Mouse (Mus musculus) gastrocnemius, adult 2 months (tissue): ENCODE results near the gene Rgn. TPM values are rescaled to one million over a fixed set of nuclear protein-coding genes. Genes with fewer than 3 reads are reported as not detected.

ENCODE experiments used
- DNase-seq: peaks from one replicate; pipeline ENCODE4 v3.0.0; 2022
- H3K27ac ChIP-seq: fragments of 200-600 bp; 2 replicates; pipeline ENCODE4 v1.8.1; 2022; ENCODE audit warnings: mild to moderate bottlenecking
- H3K4me3 ChIP-seq: fragments of 200-600 bp; 2 replicates; pipeline ENCODE4 v1.8.1; 2022; ENCODE audit warnings: mild to moderate bottlenecking, moderate library complexity
- CTCF ChIP-seq: fragments of 200-600 bp; IDR thresholded peaks from 2 replicates; pipeline ENCODE4 v1.8.1; 2022; ENCODE audit warnings: antibody characterized with exemption, mild to moderate bottlenecking, moderate library complexity
- intact Hi-C: fragments of 180-260 bp; cut with DNase I; formaldehyde crosslinking; loops from one replicate; pipeline ENCODE4 v1.15.1; 2025
- total RNA-seq, 2 experiments: library from RNA; stranded (reverse); gene quantifications; 2 replicates each; pipeline ENCODE4 v1.2.3; 2021

The Rgn gene
- total RNA-seq, 2 experiments from 2014 or later = not detected

DNA sequence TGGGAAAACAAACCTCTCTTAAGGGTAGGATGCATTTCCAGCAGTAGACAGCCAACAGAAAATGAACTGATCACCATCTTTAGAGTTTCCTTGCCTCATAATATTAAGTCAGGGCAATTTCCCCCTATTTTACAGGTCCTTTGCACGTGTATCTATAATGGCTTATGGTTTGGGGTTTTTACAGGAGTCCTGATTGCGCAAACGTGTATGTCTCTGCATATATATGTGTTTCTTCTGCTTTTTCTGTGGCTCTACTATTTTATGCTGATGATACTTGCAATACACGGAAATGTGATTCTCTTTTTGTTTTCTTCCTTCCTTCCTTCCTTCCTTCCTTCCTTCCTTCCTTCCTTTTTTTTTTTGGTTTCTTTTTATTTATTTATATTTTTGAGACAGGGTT is 24.3 kb downstream of the Rgn start:
- H3K27ac ChIP-seq = no peak overlapping the region
- intact Hi-C loops = no loop called here
- no peak for DNase-seq
- no peak overlapping the region for H3K4me3 ChIP-seq
- no peak for TF ChIP-seq CTCF

DNA sequence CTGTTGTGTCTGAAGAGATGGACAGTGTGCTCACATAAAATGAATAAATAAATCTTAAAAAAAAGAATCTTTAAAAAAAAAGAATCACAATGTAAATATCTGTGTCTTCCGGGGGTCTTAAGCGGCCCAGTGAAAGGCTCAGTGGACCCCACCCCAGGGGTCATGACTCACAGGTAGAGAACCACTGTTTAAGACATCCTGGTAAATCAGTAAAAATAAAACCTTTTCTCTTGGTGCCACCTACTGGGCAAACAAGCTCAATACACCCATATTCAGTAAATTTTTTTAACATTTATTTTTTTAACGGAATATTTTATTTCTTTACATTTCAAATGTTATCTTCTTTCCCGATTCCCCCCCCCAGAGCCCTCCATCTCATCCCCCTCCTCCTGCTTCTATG is 38.4 kb downstream of the Rgn start:
- no peak for DNase-seq
- peak; percentile 61 for TF ChIP-seq CTCF
- intact Hi-C loops = loop anchor here (5.0 to 10.0 kb wide), 2 partner anchors 223 to 566 kb away; partner anchors contain the start of gene Rp2
- Histone ChIP-seq H3K27ac (no peak overlapping the region), H3K4me3 (no peak overlapping the region)

DNA sequence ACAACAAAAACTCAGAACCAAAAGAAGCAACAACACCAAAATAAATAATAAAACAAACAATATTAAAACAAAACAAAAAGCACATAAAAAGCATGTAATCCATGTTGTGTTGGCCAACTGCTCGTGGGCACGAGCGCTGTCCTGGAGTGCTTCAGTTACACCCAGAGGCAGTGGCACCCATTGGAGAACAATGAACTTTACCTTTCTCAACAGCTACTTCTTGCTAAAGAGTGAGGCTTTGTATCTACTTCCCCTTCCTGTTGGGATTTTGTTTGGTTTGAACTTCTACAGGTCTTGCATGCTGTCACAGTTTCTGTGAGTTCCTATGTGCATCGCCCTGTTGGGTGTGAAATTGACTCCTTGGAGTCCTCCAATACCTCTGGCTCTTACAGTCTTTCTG is 58.9 kb downstream of the Rgn start:
- intact Hi-C loops = no loop called here
- no peak for DNase-seq
- Histone ChIP-seq H3K27ac (no peak overlapping the region), H3K4me3 (no peak overlapping the region)
- no peak for TF ChIP-seq CTCF

Other genes with a start within 250 kb of the Rgn start
- 1 to 10 TPM; 4.7 to 6.2 TPM for gene Rp2, start 185.3 kb upstream of the Rgn start, total RNA-seq
- under 1 TPM; 0.36 to 0.41 TPM for gene Jade3, start 124.1 kb upstream of the Rgn start, total RNA-seq
- gene Rbm10, start 67.7 kb downstream of the Rgn start, total RNA-seq = 10 to 100 TPM in 1 of 2 experiments, 1 to 10 TPM in 1; 9.8 to 11.1 TPM
- gene Ndufb11, start 67.8 kb downstream of the Rgn start, total RNA-seq = 100 to 1,000 TPM; 399 to 541 TPM
- gene Uba1, start 108.5 kb downstream of the Rgn start, total RNA-seq = 100 to 1,000 TPM; 135 to 149 TPM
- 100 to 1,000 TPM; 119 to 130 TPM for gene Cdk16, start 138.2 kb downstream of the Rgn start, total RNA-seq
- 1 to 10 TPM; 1.2 to 2.8 TPM for gene Usp11, start 154.1 kb downstream of the Rgn start, total RNA-seq
- gene Araf, start 248.0 kb downstream of the Rgn start, total RNA-seq = 10 to 100 TPM; 87.8 to 98.0 TPM